Mouse (Mus musculus) left cerebral cortex, adult 9 months (tissue): ENCODE results near the gene Tenm3.
A peak's percentile ranks its signal among the peaks of the same experiment; 100 is the strongest.

ENCODE experiments used
- DNase-seq, 2 experiments: peaks; one replicate each; pipeline ENCODE4 v3.0.0; 2022; ENCODE audit warnings: low spot score in 2 of 2

Tenm3 gene

DNA sequence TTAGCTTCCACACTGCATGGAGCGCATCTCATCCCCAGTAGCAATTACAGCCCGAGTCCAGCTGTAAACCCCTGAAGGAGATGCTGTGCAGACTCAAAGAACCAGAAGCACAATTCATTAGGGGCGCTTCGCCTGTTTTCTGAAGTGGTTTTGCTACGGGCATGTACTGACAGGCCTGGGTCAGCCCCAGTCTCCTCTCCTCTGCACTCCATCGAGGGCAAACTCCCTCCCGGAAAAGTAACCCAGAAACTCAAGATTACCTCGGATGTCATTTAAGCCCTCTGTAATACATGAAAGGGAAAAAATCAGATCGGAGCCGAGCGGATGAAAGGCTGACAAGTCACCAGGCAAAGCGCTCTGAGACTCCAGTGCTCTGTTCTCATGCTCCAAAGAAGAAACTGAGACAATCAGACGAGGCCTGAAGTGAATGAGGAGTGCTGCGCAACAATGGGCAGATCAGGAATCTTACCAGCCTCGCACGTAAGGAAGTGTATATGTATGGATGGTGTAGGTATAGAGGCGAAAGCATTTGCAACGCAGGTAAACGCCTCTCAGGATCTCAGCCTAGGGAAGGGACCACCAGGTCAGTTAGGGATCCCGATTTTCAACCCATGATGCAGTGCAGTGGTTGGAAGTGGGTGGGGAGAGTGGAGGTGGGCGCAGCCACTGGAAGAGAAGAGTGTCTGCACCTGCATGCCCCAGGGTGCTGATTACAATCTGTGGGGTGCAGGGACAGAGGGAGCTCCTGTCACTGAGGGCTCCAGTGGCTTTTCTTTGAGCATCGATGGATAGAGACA, 387.2 kb downstream of the Tenm3 start:
- DNase-seq = no peak

DNA sequence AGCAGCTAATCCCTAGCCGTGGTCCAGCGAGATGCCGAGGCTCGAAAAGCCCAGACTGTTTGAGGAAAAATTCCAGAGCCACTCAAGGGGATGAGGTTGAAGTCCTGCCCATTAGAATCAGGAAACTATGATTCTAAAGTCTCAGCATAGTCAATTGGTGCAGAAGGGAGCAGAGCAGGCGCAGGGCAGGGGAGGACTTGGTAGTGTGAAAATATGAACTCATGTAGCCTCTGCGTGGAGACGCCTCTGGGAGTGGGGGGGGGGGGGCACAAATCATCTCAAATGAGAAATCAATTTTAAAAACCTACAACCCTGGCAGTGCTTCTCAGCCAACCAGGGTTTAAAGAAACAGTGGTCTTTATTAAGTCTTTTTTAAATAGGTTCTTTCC, 392.5 kb downstream of the Tenm3 start:
- no peak for DNase-seq

DNA sequence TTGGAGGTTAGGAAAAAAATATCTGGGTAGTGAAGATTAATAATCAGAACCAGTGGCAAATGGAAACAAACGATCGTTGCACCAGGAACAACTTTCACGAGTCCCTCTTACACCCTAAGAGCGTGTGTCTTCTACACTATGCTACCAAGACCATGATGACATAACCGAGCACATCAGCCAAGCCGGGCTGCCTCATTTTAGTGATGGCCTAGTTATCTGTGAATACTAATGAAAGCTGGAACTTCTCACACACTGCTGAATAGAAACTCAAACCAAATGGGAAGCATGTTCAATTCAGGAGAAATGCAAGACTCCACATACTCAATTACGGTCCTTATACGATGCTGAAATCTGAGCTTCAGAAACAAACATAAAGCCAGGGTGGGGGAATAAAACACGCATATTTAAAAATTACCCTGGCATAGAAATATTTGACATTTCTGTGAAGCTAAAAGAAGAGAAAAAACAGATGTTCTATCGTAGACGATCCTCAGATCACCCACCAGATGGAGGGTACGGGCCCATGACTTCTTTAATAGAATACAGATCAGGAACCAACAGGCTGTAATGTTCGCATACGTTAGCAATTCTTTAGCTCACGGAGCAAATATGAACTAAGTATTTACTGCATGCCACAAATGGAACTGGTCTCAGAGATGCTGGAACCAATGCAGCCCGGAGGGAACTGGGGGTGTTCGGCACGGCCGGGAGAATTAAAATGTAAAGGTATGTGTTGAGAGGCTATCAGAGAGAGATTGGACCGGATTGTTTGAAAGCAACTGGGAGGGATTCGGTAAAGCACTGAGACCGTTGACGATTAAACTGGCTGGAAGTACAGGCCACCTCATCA, 393.1 kb downstream of the Tenm3 start:
- DNase-seq = no peak

DNA sequence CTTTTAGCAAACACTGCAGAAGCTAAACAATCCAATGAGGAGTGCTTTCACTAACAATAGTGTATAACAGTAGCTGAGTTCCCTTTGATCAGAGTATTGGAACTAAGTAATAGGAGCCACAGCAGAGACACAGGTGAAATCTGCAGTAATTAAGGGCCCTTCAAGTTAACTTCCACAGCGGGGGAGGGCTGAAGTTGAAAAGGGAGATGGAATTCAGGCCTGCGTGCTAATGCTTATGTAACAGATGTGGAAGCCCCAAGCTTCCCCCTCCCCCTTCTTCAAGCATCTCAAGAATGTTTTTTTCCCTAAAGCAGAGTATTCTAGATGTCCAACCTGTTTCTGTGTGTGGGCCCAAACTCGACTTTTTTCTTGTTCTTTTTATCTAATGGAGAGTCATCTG, 394.1 kb downstream of the Tenm3 start:
- no peak for DNase-seq

DNA sequence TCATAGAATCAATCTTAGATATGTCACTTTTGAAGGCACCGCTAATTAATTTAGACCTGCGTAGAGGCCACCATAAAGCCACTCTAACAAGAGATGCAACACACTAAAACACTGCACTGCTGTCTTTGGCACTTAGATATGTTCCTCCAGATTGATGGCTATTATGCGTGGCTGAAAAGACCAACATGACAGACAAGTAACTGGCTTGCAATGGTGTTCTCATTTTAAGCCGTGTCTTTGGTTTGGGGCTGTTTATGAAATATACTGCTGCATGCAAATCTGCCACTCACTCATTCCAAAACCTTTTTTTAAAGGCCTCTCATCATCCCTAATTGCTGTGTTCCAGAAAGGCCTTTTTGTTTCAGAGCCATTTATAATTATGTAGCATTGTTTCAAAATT, 398.1 kb downstream of the Tenm3 start:
- no peak for DNase-seq

DNA sequence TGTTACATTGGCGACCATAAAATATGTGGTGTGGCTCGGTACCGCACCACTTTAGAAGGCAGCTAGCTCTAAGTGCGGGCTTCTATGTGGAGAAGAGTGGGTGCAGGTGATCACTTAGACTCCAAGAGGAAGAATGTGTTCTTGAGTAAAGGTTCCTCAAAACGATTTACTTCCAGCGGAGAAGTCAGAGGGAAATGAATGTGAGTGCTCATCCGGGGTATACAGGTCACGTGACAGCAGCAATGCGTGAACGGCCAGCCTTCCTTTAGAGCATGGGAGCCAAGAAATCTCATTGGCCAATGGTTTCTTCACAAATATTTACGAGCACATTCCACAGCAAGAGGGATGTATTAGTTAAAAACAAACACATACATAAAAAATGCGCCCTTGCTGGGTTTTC, 404.3 kb downstream of the Tenm3 start:
- no peak for DNase-seq

DNA sequence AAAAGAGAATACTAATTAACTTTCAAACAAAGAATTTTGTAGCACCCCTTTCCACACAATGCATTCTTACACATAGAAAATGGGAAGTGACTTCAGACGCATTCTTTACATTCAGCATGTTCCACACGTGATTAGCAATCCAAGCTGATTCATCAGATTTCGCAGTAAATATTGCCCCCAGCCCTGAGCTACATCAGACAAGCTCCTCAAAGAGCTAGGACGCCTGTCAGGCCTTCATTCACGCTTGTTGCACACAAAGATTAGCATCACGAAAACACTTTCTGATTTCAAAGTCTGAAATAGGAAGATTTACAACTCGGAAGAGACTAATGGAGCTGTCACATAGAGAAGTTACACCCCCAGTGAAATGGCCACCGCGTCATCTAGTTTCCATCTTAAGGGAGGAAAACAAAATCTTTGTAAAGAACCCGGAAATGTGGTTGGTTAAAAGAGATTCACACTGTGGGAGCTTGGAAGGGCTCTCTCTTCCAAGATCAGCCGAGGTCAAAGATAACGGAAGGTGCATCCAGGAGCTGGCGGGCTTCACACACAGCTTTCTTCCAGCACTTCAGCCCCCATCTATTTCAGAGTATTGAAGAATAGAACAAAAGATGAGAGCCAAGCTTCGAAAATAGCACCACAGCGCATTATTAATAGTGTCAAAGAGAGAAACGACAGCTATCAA, 406.1 kb downstream of the Tenm3 start:
- no peak for DNase-seq

DNA sequence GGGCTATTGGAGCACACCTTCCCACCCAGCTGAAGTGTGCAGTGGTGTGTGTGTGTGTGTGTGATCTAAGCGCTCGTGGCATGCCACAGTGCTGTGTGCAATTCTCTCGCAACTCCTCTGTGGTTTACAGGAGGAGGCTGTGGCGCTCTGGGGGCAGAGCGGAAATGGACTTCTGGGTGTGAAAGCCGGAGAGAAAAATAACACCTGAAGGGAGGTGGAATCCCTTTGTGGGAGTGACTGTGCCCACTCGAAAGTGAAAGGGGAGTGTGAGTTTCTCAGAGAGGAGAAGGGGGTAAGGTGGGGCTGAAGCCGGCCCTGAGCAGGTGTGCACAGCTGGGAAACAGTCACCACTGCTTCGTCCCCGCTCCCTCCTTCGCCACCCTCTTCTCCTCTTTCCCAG, 418.6 kb downstream of the Tenm3 start:
- DNase-seq = no peak

DNA sequence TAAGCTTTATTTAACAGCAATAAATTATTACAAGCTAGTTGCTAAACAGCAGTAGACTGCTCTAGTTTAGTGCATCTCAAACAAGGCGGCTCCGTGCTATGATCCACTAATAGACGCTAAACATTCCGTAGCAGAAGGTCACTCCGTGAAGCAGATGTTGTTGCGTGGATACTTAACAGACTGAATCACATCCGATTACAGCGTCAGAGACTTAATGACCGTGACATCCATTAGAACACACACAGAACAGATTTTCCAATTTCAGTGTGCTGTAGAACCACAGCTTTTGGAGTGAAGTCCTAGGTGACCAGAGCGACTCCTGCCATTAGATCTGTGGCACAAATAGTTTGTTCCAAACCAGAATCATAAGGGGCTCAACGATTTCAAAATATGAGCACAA, 426.0 kb downstream of the Tenm3 start:
- no peak for DNase-seq

DNA sequence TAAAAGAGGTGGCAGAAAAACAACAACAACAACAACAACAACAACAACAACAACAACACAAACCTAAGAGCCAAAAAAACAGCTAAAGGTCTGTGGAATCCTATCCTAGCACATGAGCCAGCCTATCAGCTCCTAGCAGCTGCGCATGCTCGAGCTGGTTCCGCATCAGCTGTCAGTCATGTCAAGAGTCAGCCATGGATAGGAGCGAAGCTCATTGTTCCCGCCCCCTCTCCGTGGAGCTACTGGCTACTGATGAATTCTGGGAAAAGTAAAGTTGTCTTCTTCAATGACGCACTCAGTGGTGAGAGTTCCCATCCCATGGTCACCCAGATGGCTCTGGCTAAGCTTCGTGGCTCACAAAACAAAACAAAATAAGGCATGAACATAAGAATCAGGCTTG, 432.8 kb downstream of the Tenm3 start:
- no peak for DNase-seq

DNA sequence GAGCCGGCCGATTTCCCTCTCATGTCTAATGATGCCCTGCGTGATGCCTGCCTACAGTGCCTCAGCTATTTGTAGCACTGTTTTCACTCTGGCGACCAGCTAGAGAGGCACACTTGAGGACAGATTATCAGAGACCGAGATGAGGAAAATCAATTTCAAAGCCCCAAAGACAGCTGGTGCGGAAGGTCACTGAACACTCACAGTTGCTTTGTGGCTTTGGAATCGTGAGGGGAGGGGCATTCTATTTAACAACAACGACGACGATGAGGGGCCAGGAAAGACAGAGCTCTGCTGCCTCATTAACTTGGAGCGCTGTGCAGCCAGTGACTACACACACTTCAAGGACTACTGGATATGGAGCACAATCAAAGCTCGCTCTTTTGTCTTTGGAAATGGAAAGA, 443.2 kb downstream of the Tenm3 start:
- DNase-seq = no peak

DNA sequence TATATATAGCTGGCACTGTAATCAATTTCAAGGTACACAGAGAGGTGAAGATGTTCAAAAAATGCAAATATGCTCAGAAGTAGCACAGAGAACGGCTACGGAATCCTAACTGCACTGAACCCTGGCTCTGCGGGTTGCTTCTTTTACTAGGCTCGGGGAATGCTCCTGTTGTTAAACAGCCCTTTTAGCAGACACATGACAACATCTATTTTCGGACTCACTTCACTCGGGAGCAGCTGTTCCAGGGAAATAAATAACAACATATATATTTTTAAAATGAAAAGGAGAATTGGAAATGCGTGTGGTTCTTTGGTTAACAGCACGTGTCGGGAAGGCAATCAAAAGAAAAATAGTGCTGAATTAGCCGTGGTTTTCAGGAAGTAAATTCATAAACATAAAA, 457.9 kb downstream of the Tenm3 start:
- no peak for DNase-seq

DNA sequence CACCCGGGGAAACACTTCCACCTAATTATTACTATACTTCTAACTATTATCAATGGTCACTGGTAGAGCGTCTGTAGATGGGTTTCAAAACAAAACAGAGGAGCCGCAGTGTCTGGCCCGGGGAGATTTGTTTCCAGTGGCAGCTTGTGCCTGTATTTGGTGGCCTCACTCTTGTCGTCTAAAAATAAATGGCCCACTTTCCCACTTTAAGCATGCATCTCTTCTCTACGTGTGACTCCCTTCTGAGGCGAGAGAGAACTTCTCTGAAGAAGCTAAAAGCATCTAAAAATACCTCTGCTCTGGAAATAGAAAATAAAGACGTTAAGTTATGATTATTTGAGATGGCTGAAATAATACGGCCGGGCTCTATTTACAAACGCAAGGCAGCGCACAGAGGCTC, 463.7 kb downstream of the Tenm3 start:
- no peak for DNase-seq

DNA sequence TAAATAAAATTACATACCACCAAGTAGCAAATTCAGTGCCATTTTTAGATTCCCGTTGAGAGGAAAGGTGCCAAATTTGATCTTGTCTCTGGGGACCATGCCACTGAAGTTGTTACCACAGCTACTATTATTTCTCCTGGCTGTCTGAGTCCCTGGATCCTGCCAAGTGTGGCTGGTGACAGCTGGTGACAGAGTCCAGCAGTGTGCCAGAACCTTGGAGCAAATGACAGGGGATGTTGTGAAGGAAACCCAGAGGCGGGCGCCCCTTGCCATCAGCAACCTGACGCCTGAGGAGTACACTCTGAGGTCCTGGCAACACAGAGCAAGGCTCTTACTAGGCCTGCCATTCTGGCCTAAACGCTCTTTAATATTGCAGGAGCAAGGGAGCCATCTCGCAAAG, 467.0 kb downstream of the Tenm3 start:
- peak; percentile 43 to 64 for DNase-seq

DNA sequence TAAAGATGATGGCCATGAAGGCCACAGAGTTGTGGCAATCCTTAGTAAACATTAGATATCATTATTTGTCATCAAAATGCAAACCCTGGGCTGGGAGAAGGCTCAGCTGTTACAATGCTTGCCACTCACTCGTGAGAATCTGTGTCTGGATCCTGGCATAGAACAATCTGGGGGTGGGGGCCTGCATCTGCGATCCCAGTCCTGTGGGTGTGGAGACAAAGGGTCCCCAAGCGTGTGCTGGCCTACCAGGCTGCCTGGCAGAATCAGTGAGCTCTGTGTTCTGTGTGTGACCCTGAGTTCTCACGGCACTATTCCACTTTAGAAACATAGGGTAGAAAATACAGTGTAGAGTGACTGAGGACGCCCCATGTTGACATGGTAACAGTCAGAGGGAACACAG, 468.6 kb downstream of the Tenm3 start:
- no peak for DNase-seq

DNA sequence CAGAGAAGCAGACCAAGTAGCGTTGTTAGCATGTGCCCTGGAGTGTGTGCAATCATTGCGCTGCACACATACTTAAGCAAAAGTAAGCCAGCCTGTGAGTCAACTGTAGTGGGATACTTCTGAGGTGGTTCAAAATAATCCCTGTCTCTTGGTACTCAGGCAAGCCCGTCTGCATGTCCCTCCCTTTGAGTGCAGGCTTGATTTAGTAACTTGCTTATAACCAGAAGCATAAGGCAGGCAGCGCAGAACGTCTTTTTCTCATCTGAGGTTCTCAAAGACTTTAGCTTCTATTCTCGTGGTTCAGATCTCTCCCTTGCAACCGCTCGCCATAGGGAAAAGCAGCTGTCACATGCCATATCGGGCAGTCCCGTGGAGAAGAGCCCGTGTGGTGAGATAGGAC, 470.3 kb downstream of the Tenm3 start:
- DNase-seq = no peak

DNA sequence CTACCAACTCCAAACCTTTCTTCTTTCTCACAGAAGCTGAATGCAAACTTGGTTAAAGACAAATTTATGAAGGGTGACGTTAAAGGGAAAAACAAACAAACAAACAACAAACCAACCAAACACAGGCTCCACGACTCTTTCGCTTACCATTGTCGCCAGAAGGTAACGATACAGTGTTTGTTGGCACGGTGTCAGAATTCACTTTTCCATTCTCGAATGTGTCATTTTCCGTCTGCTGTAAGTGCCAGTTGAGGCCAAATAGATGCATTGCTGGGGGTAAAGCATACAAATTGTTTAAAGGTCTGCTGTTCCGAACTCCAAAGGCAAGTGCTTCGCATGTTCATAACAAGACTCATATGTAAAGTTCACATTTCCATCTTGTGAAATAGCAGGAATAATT, 476.6 kb downstream of the Tenm3 start:
- DNase-seq = no peak

DNA sequence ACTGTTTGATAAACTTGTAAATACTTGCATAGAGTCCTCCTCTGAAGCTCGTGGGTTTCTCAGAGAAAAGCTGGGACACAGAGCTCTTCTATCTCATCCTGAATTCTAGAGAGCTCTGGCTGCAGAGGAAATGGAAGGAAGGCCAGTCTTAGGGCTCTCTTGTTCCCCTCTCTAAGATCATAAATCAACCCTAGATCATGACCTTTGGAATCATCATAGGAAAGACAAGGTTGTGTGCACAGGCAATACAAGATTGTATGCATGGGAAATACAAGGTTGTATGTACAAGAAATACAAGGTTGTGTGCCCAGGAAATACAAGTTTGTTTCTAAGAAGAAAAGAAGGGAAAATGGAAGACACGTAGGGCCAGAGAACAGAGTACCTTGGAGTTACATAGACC, 486.9 kb downstream of the Tenm3 start:
- no peak for DNase-seq

DNA sequence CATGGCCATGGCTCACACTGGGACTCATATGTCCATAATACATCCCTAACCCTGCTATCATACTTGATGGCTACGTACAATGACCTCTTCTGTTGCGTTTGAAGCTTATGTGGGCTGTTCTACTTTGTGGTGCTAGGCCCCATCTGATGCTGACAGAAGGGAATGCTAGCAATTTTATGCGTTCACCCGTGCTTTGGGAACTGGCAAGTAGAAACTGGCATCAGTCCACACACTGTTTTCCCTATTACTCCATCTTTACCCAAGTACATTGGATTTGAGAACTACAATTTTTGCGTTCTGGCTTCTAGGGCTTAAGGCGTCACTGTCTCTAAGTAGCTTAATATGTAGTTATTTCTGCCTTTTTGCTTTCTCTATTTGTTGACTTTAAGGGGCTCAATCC, 490.3 kb downstream of the Tenm3 start:
- DNase-seq = no peak

DNA sequence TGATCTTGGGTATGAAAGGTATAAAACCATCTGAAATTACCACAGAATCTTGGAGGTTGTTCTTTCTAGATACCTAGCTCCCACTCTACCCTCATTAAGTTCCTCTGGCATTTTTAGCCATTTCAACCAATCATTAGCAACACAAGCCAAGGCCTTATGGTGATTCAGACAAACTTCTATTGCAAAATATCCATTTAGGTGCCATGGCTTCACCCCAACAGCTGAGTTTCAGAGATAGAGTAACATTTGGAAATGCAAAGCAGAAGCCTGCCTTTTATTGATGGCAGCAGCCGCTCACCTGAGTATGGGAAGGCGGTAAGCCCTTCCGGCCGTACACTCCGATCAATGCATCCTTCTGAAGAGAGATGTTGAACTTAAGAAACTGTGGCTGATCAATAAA, 494.9 kb downstream of the Tenm3 start:
- no peak for DNase-seq

DNA sequence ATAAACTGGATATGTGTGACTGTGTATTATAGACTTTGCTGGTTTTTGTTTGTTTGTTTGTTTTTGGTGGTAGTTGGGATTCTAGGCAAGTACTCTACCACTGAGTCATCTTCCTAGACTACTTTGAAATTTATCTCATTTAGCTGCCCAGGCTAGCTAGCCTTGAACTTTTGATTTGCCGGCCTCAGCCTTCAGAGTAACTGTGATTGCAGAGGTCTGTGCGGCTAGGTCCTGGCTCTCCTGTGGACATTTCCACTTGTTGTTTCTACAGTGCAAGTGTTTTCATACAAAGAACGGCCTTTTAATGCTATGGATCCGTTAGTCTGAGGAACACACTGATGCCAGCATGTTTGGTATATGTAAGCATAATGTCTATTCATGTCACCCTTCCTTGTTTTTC, 495.4 kb downstream of the Tenm3 start:
- no peak for DNase-seq

DNA sequence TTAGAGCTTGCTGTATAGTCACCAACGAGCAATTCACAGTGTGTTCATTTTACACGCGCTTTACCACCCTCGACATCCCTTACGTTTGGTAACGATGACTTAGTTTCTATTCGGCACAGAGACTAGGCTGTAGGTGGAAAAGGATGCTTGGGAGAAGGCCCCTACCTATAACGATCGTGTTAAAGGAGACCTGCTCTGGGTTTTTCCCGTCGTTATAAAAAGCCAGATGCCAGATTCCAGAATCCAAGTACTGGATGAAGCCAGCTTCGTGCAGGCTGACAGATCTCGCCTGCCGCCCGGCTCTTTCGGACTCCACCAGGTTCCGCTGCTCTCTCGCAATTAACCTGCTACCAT, 500.7 kb downstream of the Tenm3 start:
- no peak for DNase-seq
